Mouse (Mus musculus): ENCODE results near the gene Iars. TPM values are rescaled to one million over a fixed set of nuclear protein-coding genes. Genes with fewer than 3 reads are reported as not detected.

Gene Iars
- 10 to 100 TPM; 34.9 to 48.6 TPM for polyA plus RNA-seq (2017; shearing (Covaris generic))

- peak; percentile 100 for ATAC-seq
Observed at GRCm38 (mm10) chr13:49681351-49682232, at the start of gene Iars. TSS of gene Iars (plus strand) at chr13:49682100.

GRCm38 (mm10) chr13:49639965-49640364 is 41.9 kb upstream of the Iars start:
- ATAC-seq, result no peak

- no peak for ATAC-seq
Observed at GRCm38 (mm10) chr13:49642650-49643049, 39.2 kb upstream of the Iars start.

GRCm38 (mm10) chr13:49643669-49644362 is 38.1 kb upstream of the Iars start:
- no peak for ATAC-seq

GRCm38 (mm10) chr13:49644731-49645529 is 37.0 kb upstream of the Iars start:
- ATAC-seq, result peak; percentile 37

GRCm38 (mm10) chr13:49646019-49646418 is 35.9 kb upstream of the Iars start:
- no peak for ATAC-seq

- no peak for ATAC-seq
Observed at GRCm38 (mm10) chr13:49651136-49651535, 30.8 kb upstream of the Iars start.

- no peak for ATAC-seq
Observed at GRCm38 (mm10) chr13:49651781-49652351, 30.0 kb upstream of the Iars start.

GRCm38 (mm10) chr13:49652481-49653179 is 29.3 kb upstream of the Iars start, which contains the start of the genes Cenpp and Nol8:
TSS of gene Cenpp (minus strand) at chr13:49652785.
TSS of gene Nol8 (plus strand) at chr13:49653078.
- peak; percentile 94 for ATAC-seq

GRCm38 (mm10) chr13:49653180-49653541 is 28.7 kb upstream of the Iars start:
- ATAC-seq, result peak; percentile 5

GRCm38 (mm10) chr13:49677793-49678192 is 4.1 kb upstream of the Iars start:
- ATAC-seq, result no peak

- ATAC-seq, result no peak
Observed at GRCm38 (mm10) chr13:49682233-49682846, 440 bp downstream of the Iars start.

- no peak for ATAC-seq
Observed at GRCm38 (mm10) chr13:49684266-49684665, 2.4 kb downstream of the Iars start.

GRCm38 (mm10) chr13:49691056-49691455 is 9.2 kb downstream of the Iars start:
- ATAC-seq, result no peak

- ATAC-seq, result no peak
Observed at GRCm38 (mm10) chr13:49703216-49703779, 21.4 kb downstream of the Iars start.

- ATAC-seq, result no peak
Observed at GRCm38 (mm10) chr13:49706032-49706690, 24.3 kb downstream of the Iars start.

GRCm38 (mm10) chr13:49708311-49708710 is 26.4 kb downstream of the Iars start:
- no peak for ATAC-seq

- no peak for ATAC-seq
Observed at GRCm38 (mm10) chr13:49712047-49712721, 30.3 kb downstream of the Iars start.

- ATAC-seq, result no peak
Observed at GRCm38 (mm10) chr13:49719310-49719709, 37.4 kb downstream of the Iars start.

- ATAC-seq, result no peak
Observed at GRCm38 (mm10) chr13:49736430-49736829, 54.5 kb downstream of the Iars start.

All from CD4-positive, CD25-positive, alpha-beta regulatory T cell, adult 4 months (primary cell).